Mouse (Mus musculus) stomach, embryonic 14.5 days (tissue): ENCODE measurements at regions not wholly inside any gene's neighbourhood (a gene's known extent, or its start where the extent isn't known, plus 50 kb on each side); places are given as distances from the start of the nearest gene placed in this dataset.
A peak's percentile ranks its signal among the peaks of the same experiment; 100 is the strongest.

ENCODE experiments used
- ATAC-seq: fragments of 200-750 bp; cut with Nextera tagmentation; 2 replicates; pipeline ENCODE4 v1.8.0; 2017; ENCODE audit warnings: low read depth, moderate TSS enrichment; ENCODE audit not compliant: insufficient number of reproducible peaks, insufficient read depth, low FRiP score
- H3K27ac ChIP-seq: fragments of 300-500 bp; sonication (generic); 2 replicates; pipeline ENCODE4 v1.5.1; 2014; ENCODE audit warnings: mild to moderate bottlenecking, low read length, moderate library complexity, mixed read lengths
- H3K27me3 ChIP-seq: fragments of 300-500 bp; sonication (generic); 2 replicates; pipeline ENCODE4 v1.6.1; 2014; ENCODE audit warnings: low read length, control low read depth, mixed read lengths; ENCODE audit not compliant: control insufficient read depth, insufficient read depth
- H3K36me3 ChIP-seq: fragments of 300-500 bp; sonication (generic); 2 replicates; pipeline ENCODE4 v1.6.1; 2014; ENCODE audit warnings: mild to moderate bottlenecking, control low read depth, low read length, moderate library complexity, mixed read lengths; ENCODE audit not compliant: control insufficient read depth, insufficient read depth
- H3K4me1 ChIP-seq: fragments of 300-500 bp; sonication (generic); 2 replicates; pipeline ENCODE4 v1.6.1; 2014; ENCODE audit warnings: low read length, control low read depth, mixed read lengths; ENCODE audit not compliant: control insufficient read depth, insufficient read depth
- H3K4me2 ChIP-seq: fragments of 300-500 bp; sonication (generic); replicated peaks from 2 replicates; pipeline ENCODE4 v1.6.1; 2014; ENCODE audit warnings: low read depth, low read length, control low read depth
- H3K4me3 ChIP-seq: fragments of 300-500 bp; sonication (generic); 2 replicates; pipeline ENCODE4 v1.5.1; 2014; ENCODE audit warnings: low read depth, low read length, control low read depth
- H3K9ac ChIP-seq: fragments of 300-500 bp; sonication (generic); replicated peaks from 2 replicates; pipeline ENCODE4 v1.6.1; 2014; ENCODE audit warnings: low read depth, mild to moderate bottlenecking, control low read depth, low read length, moderate library complexity, mixed read lengths
- H3K9me3 ChIP-seq: fragments of 300-500 bp; sonication (generic); 2 replicates; pipeline ENCODE4 v1.6.1; 2016; ENCODE audit warnings: low read depth, low read length, control low read depth; ENCODE audit not compliant: control insufficient read depth
- WGBS: fragments of 180-500 bp; shearing (Covaris S2); extraction: QIAGEN DNeasy Blood & Tissue Kit; methylation state at CpG from one replicate; pipeline ENCODE4 v1.1.7; 2014; 5-methylcytosine and 5-hydroxymethylcytosine counted together

- Histone ChIP-seq H3K27ac (peak overlapping the region; percentile 62), H3K4me1 (no peaks in the 10 kb centered on the region), H3K4me3 (no peak overlapping the region), H3K9ac (no peak overlapping the region), H3K27me3 (no peaks in the 10 kb centered on the region), H3K4me2 (peak overlapping the region; percentile 30), H3K36me3 (no peaks in the 10 kb centered on the region), H3K9me3 (no peaks in the 10 kb centered on the region)
- ATAC-seq, result no peak
- WGBS, result 25% methylated on average over 18 of the region's 18 CpGs
Measured at GRCm38 (mm10) chr12:51000281-51001075, 347.4 kb upstream of the G2e3 start.

GRCm38 (mm10) chr12:50999295-51000237, 348.3 kb upstream of the G2e3 start:
- Histone ChIP-seq H3K9ac (no peak overlapping the region), H3K4me3 (no peak overlapping the region), H3K4me1 (no peaks in the 10 kb centered on the region), H3K27me3 (no peaks in the 10 kb centered on the region), H3K27ac (peak overlapping the region; percentile 18; the same call in 1 of the 2 replicates), H3K36me3 (no peaks in the 10 kb centered on the region), H3K9me3 (no peaks in the 10 kb centered on the region), H3K4me2 (peak overlapping the region; percentile 30)
- ATAC-seq, result peak; percentile 90; the same call in 1 of the 2 replicates
- WGBS, result 23% methylated on average over 20 of the region's 20 CpGs

- ATAC-seq, result no peak
- Histone ChIP-seq H3K9ac (no peak overlapping the region), H3K9me3 (no peaks in the 10 kb centered on the region), H3K36me3 (no peaks in the 10 kb centered on the region), H3K4me3 (no peak overlapping the region), H3K4me1 (no peaks in the 10 kb centered on the region), H3K27me3 (no peaks in the 10 kb centered on the region), H3K27ac (no peak overlapping the region), H3K4me2 (no peak overlapping the region)
- WGBS, result 89% methylated on average over 1 of the region's 1 CpGs
Measured at GRCm38 (mm10) chr12:50995664-50996063, 346.8 kb upstream of the Prkd1 start.

GRCm38 (mm10) chr12:50989561-50990325, 340.8 kb upstream of the Prkd1 start:
- Histone ChIP-seq H3K9ac (no peak overlapping the region), H3K4me3 (no peak overlapping the region), H3K4me2 (no peak overlapping the region), H3K27me3 (no peaks in the 10 kb centered on the region), H3K36me3 (no peaks in the 10 kb centered on the region), H3K9me3 (no peaks in the 10 kb centered on the region), H3K4me1 (no peaks in the 10 kb centered on the region), H3K27ac (no peak overlapping the region)
- no peak for ATAC-seq
- WGBS, result 59% methylated on average over 12 of the region's 12 CpGs

GRCm38 (mm10) chr12:50981318-50981717, 332.4 kb upstream of the Prkd1 start:
- 74% methylated on average over 5 of the region's 5 CpGs for WGBS
- H3K9ac ChIP-seq, result no peak overlapping the region
- H3K36me3 ChIP-seq, result no peaks in the 10 kb centered on the region
- H3K4me3 ChIP-seq, result no peak overlapping the region
- H3K4me2 ChIP-seq, result no peak overlapping the region
- no peak overlapping the region for H3K27ac ChIP-seq
- H3K9me3 ChIP-seq, result no peaks in the 10 kb centered on the region
- no peaks in the 10 kb centered on the region for H3K4me1 ChIP-seq
- no peaks in the 10 kb centered on the region for H3K27me3 ChIP-seq
- ATAC-seq, result no peak

- Histone ChIP-seq H3K9ac (no peak overlapping the region), H3K4me2 (no peak overlapping the region), H3K36me3 (no peaks in the 10 kb centered on the region), H3K9me3 (no peaks in the 10 kb centered on the region), H3K4me1 (no peaks in the 10 kb centered on the region), H3K4me3 (no peak overlapping the region), H3K27me3 (no peaks in the 10 kb centered on the region), H3K27ac (no peak overlapping the region)
- no peak for ATAC-seq
- WGBS, result 80% methylated on average over 4 of the region's 4 CpGs
Measured at GRCm38 (mm10) chr12:50980800-50981199, 331.9 kb upstream of the Prkd1 start.

GRCm38 (mm10) chr12:50970759-50971122, 321.8 kb upstream of the Prkd1 start:
- no peak overlapping the region for H3K4me3 ChIP-seq
- 89% methylated on average over 1 of the region's 1 CpGs for WGBS

More at GRCm38 (mm10) chr12:50970759-50971122, 321.8 kb upstream of the Prkd1 start:
- no peak overlapping the region for H3K27ac ChIP-seq
- H3K9ac ChIP-seq, result no peak overlapping the region
- H3K4me2 ChIP-seq, result no peak overlapping the region
- no peaks in the 10 kb centered on the region for H3K4me1 ChIP-seq
- H3K9me3 ChIP-seq, result no peaks in the 10 kb centered on the region
- no peaks in the 10 kb centered on the region for H3K27me3 ChIP-seq
- ATAC-seq, result no peak
- no peaks in the 10 kb centered on the region for H3K36me3 ChIP-seq
